Mouse (Mus musculus) heart, adult 2 months (tissue): Measurements from ENCODE around the gene Zc3hav1l. TPM values are rescaled to one million over a fixed set of nuclear protein-coding genes. Genes with fewer than 3 reads are reported as not detected.
A peak's percentile ranks its signal among the peaks of the same experiment; 100 is the strongest.

Source experiments
- DNase-seq, 2 experiments: peaks; one replicate each; pipeline ENCODE4 v3.0.0; 2021
- H3K27ac ChIP-seq: fragments of 200-600 bp; 2 replicates; pipeline ENCODE4 v1.8.1; 2022
- H3K27me3 ChIP-seq: fragments of 200-500 bp; 2 replicates; pipeline ENCODE4 v1.6.1; 2012; ENCODE audit warnings: mild to moderate bottlenecking, low read length, inconsistent platforms, mixed read lengths; ENCODE audit not compliant: control insufficient read depth, insufficient read depth
- H3K36me3 ChIP-seq: fragments of 200-500 bp; 2 replicates; pipeline ENCODE4 v1.6.1; 2012; ENCODE audit warnings: low read length, inconsistent platforms; ENCODE audit not compliant: control insufficient read depth, insufficient read depth
- H3K4me1 ChIP-seq: fragments of 200-500 bp; 2 replicates; pipeline ENCODE4 v1.6.1; 2011; ENCODE audit warnings: low read length; ENCODE audit not compliant: control insufficient read depth, insufficient read depth
- H3K4me3 ChIP-seq: fragments of 200-600 bp; 2 replicates; pipeline ENCODE4 v1.8.1; 2022
- H3K79me2 ChIP-seq: fragments of 200-500 bp; replicated peaks from 2 replicates; pipeline ENCODE4 v1.6.1; 2012; ENCODE audit warnings: mild to moderate bottlenecking, inconsistent platforms, low read length, moderate library complexity, mixed read lengths; ENCODE audit not compliant: control insufficient read depth, insufficient read depth
- H3K9ac ChIP-seq: fragments of 200-500 bp; 2 replicates; pipeline ENCODE4 v1.6.1; 2012; ENCODE audit warnings: low read depth, mild to moderate bottlenecking, control low read depth, inconsistent platforms, low read length, mixed read lengths
- CTCF ChIP-seq: fragments of 200-600 bp; IDR thresholded peaks from 2 replicates; pipeline ENCODE4 v1.8.1; 2022; ENCODE audit warnings: antibody characterized with exemption, mild to moderate bottlenecking, moderate library complexity
- EP300 ChIP-seq: fragments of 200-500 bp; IDR thresholded peaks from 2 replicates; pipeline ENCODE4 v1.6.1; 2011; ENCODE audit warnings: low read depth, low read length, control low read depth; ENCODE audit not compliant: insufficient read depth
- POLR2A ChIP-seq: fragments of 200-500 bp; IDR thresholded peaks from 2 replicates; pipeline ENCODE4 v1.6.1; 2011; ENCODE audit warnings: mild to moderate bottlenecking, low read depth, low read length, control low read depth; ENCODE audit not compliant: insufficient read depth
- WGBS: fragments of 180-500 bp; shearing (Covaris S2); methylation state at CpG from one replicate; pipeline ENCODE4 v1.1.7; 2018; 5-methylcytosine and 5-hydroxymethylcytosine counted together
- intact Hi-C: fragments of 180-260 bp; cut with DNase I; formaldehyde crosslinking; loops from one replicate; pipeline ENCODE4 v1.15.1; 2025
- polyA plus RNA-seq: library from polyadenylated mRNA; depleted of rRNA; stranded (reverse); fragments of >200 nt; gene quantifications from 2 replicates; pipeline ENCODE4 v1.2.3, GENCODE M21; 2012
- total RNA-seq, 2 experiments: library from RNA; stranded (reverse); gene quantifications; 2 replicates each; pipeline ENCODE4 v1.2.3; 2021

Gene Zc3hav1l
- total and polyA plus RNA-seq, 3 experiments, result 1.0 to 1.6 (median 1.5) TPM

DNA sequence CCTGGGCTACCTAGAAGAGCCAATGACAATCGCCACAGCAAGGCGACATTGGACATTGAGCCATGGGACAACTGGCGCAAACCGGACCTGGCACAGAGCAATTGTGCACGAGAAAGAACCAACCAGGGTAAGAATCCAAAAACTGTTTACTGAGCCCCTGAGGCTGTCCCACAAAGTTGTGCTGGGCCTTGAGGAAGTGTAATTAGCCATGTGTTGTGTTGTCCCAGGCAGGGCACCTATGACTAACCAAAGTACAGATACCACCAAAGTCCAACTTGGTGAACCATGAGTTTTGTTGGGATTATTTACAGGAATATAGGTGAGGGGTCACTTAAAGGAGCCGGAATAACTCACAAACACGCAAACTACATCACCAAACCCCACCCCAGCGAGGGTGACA, 41.6 kb downstream of the Zc3hav1l start:
- Histone ChIP-seq H3K79me2 (no peaks in the 10 kb centered on the region), H3K27me3 (no peaks in the 10 kb centered on the region), H3K4me1 (peaks cover 3% of the 10 kb centered on the region), H3K36me3 (no peaks in the 10 kb centered on the region), H3K9ac (no peak overlapping the region), H3K27ac (no peak overlapping the region), H3K4me3 (no peak overlapping the region)
- DNase-seq, result no peak
- intact Hi-C loops, result no loop called here
- TF ChIP-seq EP300, result no peak
- TF ChIP-seq POLR2A, result no peak
- no peak for TF ChIP-seq CTCF
- 93% methylated on average over 8 of the region's 8 CpGs for WGBS

DNA sequence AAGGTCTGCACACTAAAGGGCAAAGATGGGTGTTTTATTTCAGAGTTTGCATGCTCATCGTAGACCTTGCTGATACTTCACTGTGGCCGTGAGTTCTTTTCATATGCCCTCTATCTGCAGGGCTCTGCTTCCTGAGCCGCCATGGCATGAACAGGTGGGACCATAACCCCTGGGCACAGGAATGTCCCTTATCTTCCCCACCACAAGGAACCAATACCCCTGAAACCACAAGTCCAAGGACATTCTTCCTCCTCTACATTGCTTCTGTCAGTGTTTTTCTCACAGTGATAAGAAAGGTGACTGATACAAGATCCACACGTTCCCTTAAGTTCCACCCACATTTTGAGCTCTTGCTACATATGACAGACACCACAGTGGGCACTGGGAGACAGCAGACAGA, 42.3 kb downstream of the Zc3hav1l start:
- intact Hi-C loops, result no loop called here
- 84% methylated on average over 4 of the region's 4 CpGs for WGBS

DNA sequence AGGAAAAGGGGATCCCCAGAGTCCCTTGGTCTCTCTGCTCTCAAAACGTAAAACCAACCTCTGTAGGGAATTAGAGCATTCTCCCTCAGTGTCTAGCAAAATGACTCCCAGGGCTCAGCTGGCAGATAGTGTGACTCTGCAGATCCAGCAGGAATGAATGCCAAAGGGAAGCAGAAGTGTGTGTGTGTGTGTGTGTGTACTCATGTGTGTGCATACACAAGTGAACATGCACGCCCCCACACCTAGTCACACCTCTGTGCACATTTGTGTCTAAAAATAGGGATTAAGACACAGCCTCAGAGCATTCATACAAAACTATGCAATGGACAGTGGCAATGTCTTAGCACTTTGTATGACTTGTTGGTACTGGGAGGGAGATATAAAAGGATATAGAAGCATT, 43.3 kb downstream of the Zc3hav1l start:
- 59% methylated on average over 2 of the region's 2 CpGs for WGBS
- H3K36me3 ChIP-seq, result no peaks in the 10 kb centered on the region
- intact Hi-C loops, result loop anchor here (2.0 kb wide), 1 partner anchor 95 kb away; no protein-coding TSS in a partner anchor
- no peak for DNase-seq
- H3K4me1 ChIP-seq, result peaks cover 3% of the 10 kb centered on the region
- TF ChIP-seq POLR2A (no peak), EP300 (no peak), CTCF (no peak)
- no peak overlapping the region for H3K9ac ChIP-seq
- no peak overlapping the region for H3K27ac ChIP-seq
- no peaks in the 10 kb centered on the region for H3K79me2 ChIP-seq
- no peaks in the 10 kb centered on the region for H3K27me3 ChIP-seq
- no peak overlapping the region for H3K4me3 ChIP-seq

More for the DNA sequence above, 42.3 kb downstream of the Zc3hav1l start:
- H3K27me3 ChIP-seq, result no peaks in the 10 kb centered on the region
- no peak for DNase-seq
- no peaks in the 10 kb centered on the region for H3K79me2 ChIP-seq
- H3K4me3 ChIP-seq, result no peak overlapping the region
- TF ChIP-seq POLR2A (no peak), CTCF (no peak), EP300 (no peak)
- H3K27ac ChIP-seq, result no peak overlapping the region
- H3K9ac ChIP-seq, result no peak overlapping the region
- H3K4me1 ChIP-seq, result peaks cover 3% of the 10 kb centered on the region
- H3K36me3 ChIP-seq, result no peaks in the 10 kb centered on the region

DNA sequence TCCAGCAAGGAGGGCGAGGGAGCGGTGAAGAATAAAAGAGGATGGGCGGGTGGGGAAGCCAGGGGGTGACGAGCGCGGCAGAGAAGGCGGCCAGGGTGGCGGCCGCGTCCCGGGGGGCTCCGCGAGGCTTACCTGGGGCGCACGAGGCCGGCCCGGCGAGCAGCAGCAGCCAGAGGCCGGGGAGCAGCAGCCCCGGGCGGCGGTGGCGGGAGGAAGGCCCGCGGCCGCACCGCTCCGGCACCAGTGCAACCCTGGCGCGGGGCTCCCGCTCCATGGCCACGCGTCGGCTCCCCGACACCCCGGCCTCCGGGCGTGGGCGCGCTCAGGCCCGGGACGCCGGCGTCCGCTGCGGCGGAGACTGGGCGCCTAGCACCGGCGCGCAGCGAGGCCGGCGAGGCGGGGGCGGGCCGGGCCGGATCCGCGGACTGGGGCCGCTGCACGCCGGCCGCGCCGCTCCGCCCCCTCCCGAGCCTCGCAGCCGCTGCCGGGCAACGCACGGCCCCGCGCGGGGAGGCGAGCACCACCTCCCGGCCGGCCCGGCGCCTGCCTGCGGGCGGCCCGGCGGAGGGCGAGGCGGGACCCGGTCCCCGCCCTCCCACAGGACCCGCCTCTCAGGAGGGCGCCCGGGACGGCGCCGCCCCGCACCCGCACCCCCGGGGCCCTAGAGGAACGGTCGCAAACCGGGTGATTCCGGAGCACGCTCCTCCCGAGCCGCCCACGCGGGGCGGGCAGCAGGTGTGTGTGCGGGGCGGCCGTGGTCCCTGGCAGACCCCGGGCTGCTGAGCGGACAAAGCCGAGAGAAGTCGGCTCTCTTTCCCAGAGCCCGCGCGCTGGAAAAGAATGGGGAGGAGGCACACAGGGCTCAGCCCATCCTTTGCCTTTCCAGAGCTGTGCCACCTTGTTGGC, 45.1 kb downstream of the Zc3hav1l start, which contains the start of gene D630045J12Rik:
Gene D630045J12Rik, minus strand, starts transcription at position 274 of the 906 bp plus-strand sequence.
- TF ChIP-seq POLR2A (no peak), CTCF (peak; percentile 45)
- WGBS, result under 1% methylated on average over 117 of the region's 118 CpGs
- Histone ChIP-seq H3K36me3 (no peaks in the 10 kb centered on the region), H3K27ac (peak within 1 kb of the TSS; percentile 40; the same call in 1 of the 2 replicates), H3K9ac (peak within 1 kb of the TSS; percentile 89), H3K4me1 (peaks cover 3% of the 10 kb centered on the region), H3K4me3 (peak within 1 kb of the TSS; percentile 63), H3K27me3 (no peaks in the 10 kb centered on the region), H3K79me2 (no peaks in the 10 kb centered on the region)
- intact Hi-C loops, result loop anchor here (2.0 kb wide), 1 partner anchor 93 kb away; no protein-coding TSS in a partner anchor
- peak; percentile 86 to 89 for DNase-seq

DNA sequence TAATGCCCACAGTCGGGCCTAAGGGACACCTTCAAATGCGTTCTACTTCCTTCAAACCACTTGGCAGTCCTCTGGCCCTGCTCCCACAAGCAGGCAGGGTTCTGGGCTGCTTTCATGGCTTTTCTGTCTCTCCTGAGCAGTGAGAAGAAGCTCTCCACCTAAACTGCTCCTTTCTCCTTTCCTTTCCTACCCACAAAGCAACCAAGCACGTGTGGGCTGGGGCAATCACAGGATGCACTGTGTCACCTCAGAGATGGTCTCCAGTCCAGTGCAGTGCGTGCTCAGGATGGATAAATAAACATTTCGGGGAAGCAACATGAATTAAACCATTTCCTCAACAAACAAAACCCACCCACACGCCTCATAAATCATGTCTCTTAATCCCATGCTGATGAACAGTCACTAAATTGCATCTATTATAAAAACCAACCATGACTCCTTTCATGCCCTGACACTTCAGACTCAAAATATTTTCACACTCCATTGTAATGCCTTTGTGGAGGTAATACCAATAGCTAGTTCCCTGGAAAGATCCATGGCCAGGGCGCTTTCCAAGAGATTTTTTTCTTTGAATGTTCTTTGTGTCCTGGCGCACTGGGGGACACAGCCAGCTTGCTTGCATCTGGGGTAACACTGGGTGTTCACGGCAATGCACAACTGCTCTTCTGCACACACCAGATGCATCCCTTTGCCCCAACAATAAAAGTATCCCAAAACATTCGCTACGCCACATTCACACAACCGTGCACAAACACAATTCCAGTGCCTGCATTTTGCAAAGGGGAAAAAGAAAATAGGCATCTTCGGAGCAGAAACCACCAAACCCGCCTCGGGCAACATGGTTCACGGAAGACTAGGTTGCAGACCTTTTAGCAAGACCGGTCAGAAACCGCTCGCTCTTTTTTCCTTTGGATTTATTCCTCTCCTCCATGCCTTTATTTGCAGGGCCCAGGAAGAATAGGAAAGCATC, 46.0 kb downstream of the Zc3hav1l start:
- H3K27ac ChIP-seq, result no peak overlapping the region
- H3K36me3 ChIP-seq, result no peaks in the 10 kb centered on the region
- peaks cover 3% of the 10 kb centered on the region for H3K4me1 ChIP-seq
- H3K4me3 ChIP-seq, result peak overlapping the region; percentile 60
- no peaks in the 10 kb centered on the region for H3K79me2 ChIP-seq
- H3K27me3 ChIP-seq, result no peaks in the 10 kb centered on the region
- 23% methylated on average over 19 of the region's 19 CpGs for WGBS
- intact Hi-C loops, result no loop called here
- H3K9ac ChIP-seq, result peak overlapping the region; percentile 89
- DNase-seq, result no peak
- TF ChIP-seq EP300 (no peak), POLR2A (no peak), CTCF (no peak)
